Mouse (Mus musculus) kidney, embryonic 14.5 days (tissue): Measurements from ENCODE around the gene Vmn2r23. TPM values are rescaled to one million over a fixed set of nuclear protein-coding genes. Genes with fewer than 3 reads are reported as not detected.

Experiments used
- polyA plus RNA-seq: library from polyadenylated mRNA; unstranded; fragments of >200 nt; fragmentation: Nextera tagmentation; extraction: Ambion mirVana; gene quantifications from 2 replicates; pipeline ENCODE4 v1.2.1, GENCODE M21; 2014

The Vmn2r23 gene
- polyA plus RNA-seq, 1 experiment from 2014 or later: not detected

Other genes starting within 250 kb of the Vmn2r23 start
- not detected in 2 replicates for gene Vmn2r21, start 169.3 kb upstream of the Vmn2r23 start, polyA plus RNA-seq
- gene Vmn2r22, start 51.9 kb upstream of the Vmn2r23 start, polyA plus RNA-seq: not detected in 2 replicates
- not detected in 2 replicates for gene Vmn2r24, start 76.2 kb downstream of the Vmn2r23 start, polyA plus RNA-seq
- not detected in 2 replicates for gene Vmn2r25, start 150.8 kb downstream of the Vmn2r23 start, polyA plus RNA-seq